Mouse (Mus musculus): ENCODE measurements around the gene Ccr1l1.

DNA sequence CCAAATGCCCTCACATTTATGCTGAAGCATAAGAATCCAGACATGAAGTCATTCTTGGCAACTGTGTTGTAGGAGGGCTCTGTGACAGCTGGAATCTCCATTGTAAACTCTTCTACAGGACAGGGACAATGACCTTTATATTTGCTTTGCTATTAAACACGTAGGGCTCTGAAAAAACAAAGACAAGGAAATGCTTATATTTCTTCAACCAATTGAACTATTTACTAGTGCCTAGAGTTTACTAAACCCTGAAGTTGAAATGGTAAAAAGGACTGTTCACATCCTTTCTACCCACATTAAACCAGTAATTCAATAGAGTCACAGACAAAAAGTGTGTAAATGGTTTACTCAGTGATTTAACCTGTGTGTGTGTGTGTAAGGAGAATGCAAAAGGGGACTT, at the start of gene Ccr1l1:
- no peak for TF ChIP-seq CEBPB (IDR thresholded peaks at IDR 0.05; ENCODE audit: insufficient read depth, poor library complexity, severe bottlenecking)
- TF ChIP-seq POLR2A (IDR thresholded peaks at IDR 0.05; ENCODE audit: insufficient read length, low read depth) = no peak
- no peak for TF ChIP-seq REST (IDR thresholded peaks at IDR 0.05; ENCODE audit: insufficient read depth, insufficient read length)
- no peak for TF ChIP-seq POLR2AphosphoS2 (IDR thresholded peaks at IDR 0.05; ENCODE audit: insufficient read length, low read depth)
- TF ChIP-seq USF1 (IDR thresholded peaks at IDR 0.05; ENCODE audit: low read depth) = no peak
- no peak for TF ChIP-seq TCF12 (IDR thresholded peaks at IDR 0.05; ENCODE audit: insufficient read depth, poor library complexity, severe bottlenecking)
- no peak for TF ChIP-seq MAX (IDR thresholded peaks at IDR 0.05; ENCODE audit: low read depth)
- TF ChIP-seq TCF3 (IDR thresholded peaks at IDR 0.05; ENCODE audit: insufficient read length, low read depth) = no peak
